Mouse (Mus musculus): Measurements from ENCODE around the gene Ak9.

GRCm38 (mm10) chr10:41315866-41316265 is 12.1 kb downstream of the Ak9 start:
- TF ChIP-seq POLR2A (IDR thresholded peaks at IDR 0.05; ENCODE audit: low read depth, low read length) = no peak
- no peak for TF ChIP-seq CTCF (conservative IDR thresholded peaks at IDR 0.05; ENCODE audit: insufficient read depth, insufficient read length, low read depth, low read length)

All from kidney, adult 2 months (tissue).